Mouse (Mus musculus) heart, postnatal 36 days (tissue): ENCODE results near the gene St3gal3. TPM values are rescaled to one million over a fixed set of nuclear protein-coding genes. Genes with fewer than 3 reads are reported as not detected.

ENCODE experiments used
- DNase-seq, 2 experiments: peaks; one replicate each; pipeline ENCODE4 v3.0.0; 2021 to 2022
- intact Hi-C: fragments of 180-260 bp; cut with DNase I; formaldehyde crosslinking; loops from one replicate; pipeline ENCODE4 v1.15.1; 2025
- total RNA-seq, 2 experiments: library from RNA; stranded (reverse); gene quantifications; 2 replicates each; pipeline ENCODE4 v1.2.3; 2021

St3gal3 gene
- total RNA-seq, 2 experiments from 2014 or later, result 60.3 to 66.4 TPM

- intact Hi-C loops, result no loop called here
- DNase-seq, result peak; percentile 36 to 52
Observed at GRCm38 (mm10) chr4:118060915-118061530, 73.7 kb downstream of the St3gal3 start.

- intact Hi-C loops, result no loop called here
- DNase-seq, result no peak
Observed at GRCm38 (mm10) chr4:118059816-118060475, 74.8 kb downstream of the St3gal3 start.

- DNase-seq, result peak in 1 of 2 experiments; percentile 46
- intact Hi-C loops, result no loop called here
Observed at GRCm38 (mm10) chr4:118058116-118058677, 76.5 kb downstream of the St3gal3 start.

- intact Hi-C loops, result no loop called here
Observed at GRCm38 (mm10) chr4:118057076-118057475, 77.6 kb downstream of the St3gal3 start.

GRCm38 (mm10) chr4:118054615-118055014 lies 80.1 kb downstream of the St3gal3 start:
- intact Hi-C loops, result no loop called here
- DNase-seq, result no peak

More at GRCm38 (mm10) chr4:118057076-118057475, 77.6 kb downstream of the St3gal3 start:
- DNase-seq, result no peak

- DNase-seq, result no peak
- intact Hi-C loops, result no loop called here
Observed at GRCm38 (mm10) chr4:118053904-118054303, 80.8 kb downstream of the St3gal3 start.

- DNase-seq, result no peak
- intact Hi-C loops, result no loop called here
Observed at GRCm38 (mm10) chr4:118049606-118050302, 85.0 kb downstream of the St3gal3 start.

GRCm38 (mm10) chr4:118044510-118044909 lies 90.2 kb downstream of the St3gal3 start:
- DNase-seq, result no peak

GRCm38 (mm10) chr4:118043331-118044002 lies 91.2 kb downstream of the St3gal3 start:
- DNase-seq, result no peak
- intact Hi-C loops, result no loop called here

More at GRCm38 (mm10) chr4:118044510-118044909, 90.2 kb downstream of the St3gal3 start:
- intact Hi-C loops, result no loop called here

DNA sequence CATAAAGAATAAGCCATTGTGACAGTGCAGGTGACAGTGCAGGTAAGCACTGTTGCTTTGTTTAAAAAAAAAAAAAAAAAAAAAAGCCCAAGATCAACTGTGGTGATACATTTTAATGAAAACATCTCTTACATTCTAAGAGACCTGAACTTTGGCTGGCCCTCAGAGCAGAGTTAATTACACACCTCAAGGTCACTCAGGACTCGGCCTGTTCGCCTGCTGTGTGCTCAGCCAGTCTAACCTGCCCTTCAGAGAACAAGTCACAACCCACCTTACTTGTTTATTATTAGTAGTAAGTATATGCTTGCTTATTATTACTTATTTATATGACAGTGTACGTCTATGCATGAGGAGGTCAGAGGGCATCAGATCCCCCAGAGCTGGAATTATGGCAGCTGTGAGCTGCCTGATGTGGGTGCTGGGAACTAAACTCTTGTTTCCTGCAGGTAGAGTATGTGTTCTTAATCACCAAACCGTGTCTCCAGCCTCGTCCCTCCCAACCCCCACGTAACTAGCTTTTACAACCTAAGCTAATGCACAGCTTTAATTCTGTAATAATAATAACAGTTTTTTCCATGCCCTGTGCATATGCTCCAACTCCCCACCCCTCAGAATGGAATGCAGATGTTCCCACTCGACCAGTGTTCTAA lies 91.9 kb downstream of the St3gal3 start:
- intact Hi-C loops, result no loop called here
- DNase-seq, result no peak

DNA sequence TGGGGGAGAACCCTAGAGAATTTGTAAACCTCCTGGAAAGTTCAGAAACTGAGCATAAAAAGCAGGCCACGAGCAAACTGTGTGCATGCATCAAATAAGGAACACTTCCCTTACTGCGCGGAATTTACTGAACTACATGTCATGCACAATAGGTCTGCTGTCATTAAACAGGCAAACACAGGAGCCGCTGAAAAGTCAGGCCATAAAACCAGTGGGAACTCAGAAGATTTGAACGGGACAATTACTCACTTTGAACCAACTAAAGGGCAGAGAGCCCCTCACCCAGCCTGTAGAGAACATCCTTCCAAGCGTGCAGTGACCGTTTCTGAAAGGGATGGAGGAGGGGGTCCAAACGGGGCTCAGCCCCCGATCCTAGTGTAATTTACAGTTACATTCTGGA lies 93.6 kb downstream of the St3gal3 start:
- intact Hi-C loops, result no loop called here
- no peak for DNase-seq

DNA sequence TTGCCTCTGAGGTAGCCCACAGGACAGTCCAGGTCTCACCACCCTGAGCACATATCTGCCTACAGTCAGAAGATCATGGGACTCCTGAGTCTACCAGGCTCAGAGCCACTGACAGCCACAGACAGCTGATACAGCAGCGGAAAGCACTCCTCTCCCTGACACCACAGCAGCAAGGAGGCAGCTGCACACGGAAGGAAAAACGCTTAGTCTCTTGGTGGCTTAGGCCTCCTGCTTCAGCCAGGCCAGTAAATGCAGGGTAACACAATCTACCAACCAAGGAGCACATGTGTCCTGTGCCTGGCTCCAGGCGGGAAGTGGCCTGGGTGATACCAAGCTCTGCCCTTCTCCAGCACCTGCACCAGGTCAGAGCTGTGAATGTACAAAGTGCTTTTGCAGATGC lies 94.1 kb downstream of the St3gal3 start:
- intact Hi-C loops, result no loop called here
- DNase-seq, result no peak

DNA sequence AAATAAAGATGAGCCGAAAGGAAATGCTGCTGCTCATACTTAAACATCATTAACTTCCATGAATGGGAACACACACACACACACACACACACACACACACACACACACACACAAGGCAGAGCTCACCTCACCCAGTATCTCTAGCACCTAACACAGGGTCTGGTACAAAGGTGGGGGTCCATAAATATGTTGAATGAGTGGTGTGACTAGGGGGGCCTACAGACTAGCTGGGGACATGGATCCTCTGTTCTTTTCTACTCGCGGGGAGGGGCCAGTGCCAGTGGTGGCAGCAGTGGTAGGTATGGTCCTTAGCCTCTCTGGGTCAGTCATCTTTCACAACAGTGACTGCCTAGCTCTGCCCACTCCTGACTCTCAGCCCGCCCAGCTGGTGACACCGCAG lies 94.8 kb downstream of the St3gal3 start:
- intact Hi-C loops, result no loop called here

DNA sequence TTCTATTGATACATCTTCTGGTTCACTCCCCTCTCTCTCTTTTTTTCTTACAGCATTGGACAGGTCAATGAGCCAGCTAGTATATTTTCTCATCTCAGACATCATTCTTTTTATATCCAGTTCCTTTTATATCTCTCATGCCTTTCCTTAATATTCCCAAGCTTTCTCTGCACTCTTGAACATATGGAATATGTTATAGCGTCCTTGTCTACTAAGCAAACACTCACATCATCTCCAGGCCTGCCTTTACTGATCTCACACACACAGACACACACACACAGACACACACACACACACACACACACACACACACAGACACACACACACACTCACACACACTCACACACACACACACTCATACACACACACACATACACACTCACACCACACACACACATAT lies 96.7 kb downstream of the St3gal3 start:
- intact Hi-C loops, result no loop called here
- no peak for DNase-seq

More for the DNA sequence above, 94.8 kb downstream of the St3gal3 start:
- DNase-seq, result no peak

DNA sequence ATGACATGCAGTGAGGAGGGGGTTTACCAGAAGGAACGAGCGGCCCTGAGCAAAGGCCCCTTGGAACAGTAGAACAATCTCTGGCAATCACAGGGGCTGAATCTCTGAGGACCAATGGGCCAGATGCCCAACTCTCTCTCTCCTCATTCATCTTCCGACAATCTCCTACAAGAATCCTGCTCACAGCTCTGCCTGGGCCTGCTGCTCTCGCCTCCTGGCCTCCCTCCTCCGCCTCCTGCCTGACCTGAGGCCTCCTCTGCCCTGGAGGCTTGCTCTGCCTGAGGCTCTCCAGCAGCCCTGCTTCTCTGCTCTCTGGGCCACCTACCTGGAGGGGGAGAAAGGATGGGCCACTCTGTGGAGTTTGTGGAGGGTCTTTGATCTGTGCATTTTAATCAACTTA lies 97.3 kb downstream of the St3gal3 start:
- DNase-seq, result no peak

DNA sequence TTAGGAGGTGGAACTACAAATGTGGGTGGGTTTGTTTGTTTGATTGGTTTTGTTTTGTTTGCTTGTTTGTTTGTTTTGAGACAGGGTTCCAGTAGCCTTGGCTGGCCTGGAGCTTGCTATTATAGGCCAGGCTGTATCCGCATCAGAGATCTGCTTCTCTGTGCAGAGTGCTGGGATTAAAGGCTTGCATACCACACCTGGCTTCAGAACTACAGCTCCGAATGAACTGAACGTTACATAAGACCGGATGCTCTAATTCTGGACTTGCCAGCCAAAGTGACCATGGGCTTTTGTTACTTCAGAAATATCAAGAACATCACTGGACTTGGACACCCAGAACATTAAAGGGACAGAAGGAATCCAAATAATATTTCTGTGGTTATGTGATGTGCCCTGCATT lies 98.2 kb downstream of the St3gal3 start:
- no peak for DNase-seq
- intact Hi-C loops, result no loop called here

More for the DNA sequence above, 97.3 kb downstream of the St3gal3 start:
- intact Hi-C loops, result no loop called here

GRCm38 (mm10) chr4:118035090-118035489 lies 99.6 kb downstream of the St3gal3 start:
- intact Hi-C loops, result no loop called here
- DNase-seq, result no peak

GRCm38 (mm10) chr4:118033026-118033425 lies 101.7 kb downstream of the St3gal3 start:
- intact Hi-C loops, result loop anchor here (5.0 kb wide), 1 partner anchor 39 kb away; no protein-coding TSS in a partner anchor
- DNase-seq, result no peak

DNA sequence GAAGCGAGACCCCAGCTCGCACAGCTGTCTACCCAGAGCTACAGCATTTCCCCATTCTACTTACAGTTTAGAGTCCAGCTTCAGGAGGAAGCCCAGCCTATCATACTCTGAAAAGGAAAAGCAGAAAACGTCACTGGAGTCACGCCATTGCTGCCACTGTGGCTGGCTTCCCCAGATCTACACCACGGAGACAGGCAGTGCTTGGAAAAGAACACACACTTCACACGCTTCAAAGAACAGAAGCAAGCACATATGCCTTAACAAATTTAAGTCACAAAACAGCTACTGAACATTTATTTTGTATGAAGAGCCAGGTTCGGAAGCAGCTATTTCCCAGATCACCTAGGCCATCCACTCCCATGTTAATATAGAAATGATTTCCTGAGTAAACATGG lies 102.9 kb downstream of the St3gal3 start:
- intact Hi-C loops, result loop anchor here (5.0 kb wide), 1 partner anchor 41 kb away; no protein-coding TSS in a partner anchor
- DNase-seq, result no peak
